In the genomic region with DNA sequence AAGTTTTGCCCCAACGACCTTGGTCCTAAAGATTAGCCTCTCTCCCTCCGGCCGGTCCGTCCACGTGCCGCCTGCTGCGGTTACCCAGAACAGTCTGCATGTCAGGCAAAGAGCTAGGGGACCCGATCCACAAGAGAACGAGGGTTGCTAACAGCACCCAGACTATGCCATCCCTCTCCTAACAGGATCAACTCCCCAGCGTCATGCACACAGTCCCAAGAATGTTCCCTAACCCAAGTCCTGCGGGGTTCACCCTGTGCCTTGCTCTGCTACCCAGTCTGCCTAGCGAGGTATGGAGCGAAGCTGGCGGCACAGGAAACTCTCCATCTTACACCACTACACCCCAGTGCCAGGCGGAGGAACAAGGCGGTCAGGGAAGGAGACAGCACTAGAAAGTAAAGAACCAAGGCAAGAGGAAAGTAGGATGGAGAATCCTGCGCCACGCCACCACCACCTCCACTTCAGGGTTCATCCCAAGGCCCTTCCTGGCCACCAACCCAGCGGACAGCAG, we compare ENCODE assay signal across 8 mouse cellular contexts. TPM values are rescaled to one million over a fixed set of nuclear protein-coding genes. Genes with fewer than 3 reads are reported as not detected.
DNase-seq lines count a peak whose midpoint lies in the region; ATAC-seq lines count a peak whose summit lies in the region.

No protein-coding gene starts in this region.

- no peaks in the 10 kb centered on the region for H3K9me3 ChIP-seq in hindbrain, embryonic 13.5 days
- no peaks in the 10 kb centered on the region for H3K9me3 ChIP-seq in liver, embryonic 16.5 days (replicated peaks; ENCODE audit: control insufficient read depth, low read length)

- peak; percentile 72 for ATAC-seq in hindbrain, embryonic 13.5 days (ENCODE audit: low FRiP score)
- peak; percentile 42 for ATAC-seq in liver, embryonic 16.5 days (ENCODE audit: low read depth)

- peak; percentile 8 to 31 for DNase-seq in kidney, adult 8-10 months
- no peak for DNase-seq in kidney, postnatal 4 days
- DNase-seq in MEL-GATA-1-ER (ENCODE audit: extremely low read depth, low read depth): peak; percentile 24
- peak; percentile 51 for DNase-seq in embryo, embryonic 9.5 days (ENCODE audit: extremely low spot score)
- DNase-seq in spleen, postnatal 10 days (ENCODE audit: low spot score in 2 of 2): peak; percentile 52 to 71
- DNase-seq in urinary bladder, postnatal 14 days (ENCODE audit: low spot score): no peak

- peak overlapping the region; percentile 92 for H3K4me2 ChIP-seq in hindbrain, embryonic 13.5 days
- peak overlapping the region; percentile 90 for H3K4me2 ChIP-seq in liver, embryonic 16.5 days (ENCODE audit: low read depth, low read length)

- H3K4me3 ChIP-seq in hindbrain, embryonic 13.5 days: peak overlapping the region; percentile 88
- peak overlapping the region; percentile 88 for H3K4me3 ChIP-seq in liver, embryonic 16.5 days (ENCODE audit: low read depth, low read length)

- H3K27me3 ChIP-seq in hindbrain, embryonic 13.5 days: no peaks in the 10 kb centered on the region
- no peaks in the 10 kb centered on the region for H3K27me3 ChIP-seq in liver, embryonic 16.5 days (ENCODE audit: control insufficient read depth, insufficient read depth, low read depth, low read length)

- under 1% methylated on average over 19 of the region's 19 CpGs for WGBS in hindbrain, embryonic 13.5 days
- under 1% methylated on average over 19 of the region's 19 CpGs for WGBS in liver, embryonic 16.5 days (ENCODE audit: insufficient replicate concordance)

- no peaks in the 10 kb centered on the region for H3K36me3 ChIP-seq in hindbrain, embryonic 13.5 days
- H3K36me3 ChIP-seq in liver, embryonic 16.5 days (ENCODE audit: control insufficient read depth, insufficient read depth): no peaks in the 10 kb centered on the region

- peaks cover 29% of the 10 kb centered on the region for H3K4me1 ChIP-seq in hindbrain, embryonic 13.5 days (replicated peaks)
- H3K4me1 ChIP-seq in liver, embryonic 16.5 days (ENCODE audit: control insufficient read depth, low read depth, low read length): peaks cover 12% of the 10 kb centered on the region

- peak overlapping the region; percentile 88 for H3K9ac ChIP-seq in hindbrain, embryonic 13.5 days
- H3K9ac ChIP-seq in liver, embryonic 16.5 days (ENCODE audit: low read depth, low read length): peak overlapping the region; percentile 93

- H3K27ac ChIP-seq in hindbrain, embryonic 13.5 days: peak overlapping the region; percentile 98
- peak overlapping the region; percentile 97 for H3K27ac ChIP-seq in liver, embryonic 16.5 days (ENCODE audit: low read length)

RNA-seq across cellular contexts. Expression of gene Xpo4, which starts 0.9 kb away (rescaled TPM):
- polyA plus RNA-seq in hindbrain, embryonic 13.5 days (2015; fragmentation: Nextera tagmentation; extraction: Ambion mirVana): 11.6 and 14.9 TPM in 2 replicates
- polyA plus RNA-seq in liver, embryonic 16.5 days (2015; fragmentation: Nextera tagmentation; extraction: Ambion mirVana): 9.7 and 10.9 TPM in 2 replicates

Comparison
In these comparisons a context has a peak if more than half of its experiments do, and no peak if none do; other contexts are left out.
1. DNase-seq: peak in kidney, adult 8-10 months (2 of 2), MEL-GATA-1-ER (single experiment), embryo, embryonic 9.5 days (single experiment) and spleen, postnatal 10 days (2 of 2); none in kidney, postnatal 4 days (0 of 2) and urinary bladder, postnatal 14 days (single experiment).